Mouse (Mus musculus) cerebellum, postnatal 14 days (tissue): Measurements from ENCODE around the gene Galnt6.

Source experiments
- DNase-seq, 2 experiments: peaks; one replicate each; pipeline ENCODE4 v3.0.0; 2021; ENCODE audit warnings: mixed read lengths in 2 of 2

The Galnt6 gene

GRCm38 (mm10) chr15:100680381-100680780 is 48.8 kb downstream of the Galnt6 start:
- no peak for DNase-seq

GRCm38 (mm10) chr15:100679005-100679404 is 50.2 kb downstream of the Galnt6 start:
- DNase-seq = no peak

GRCm38 (mm10) chr15:100678581-100678980 is 50.6 kb downstream of the Galnt6 start:
- no peak for DNase-seq

GRCm38 (mm10) chr15:100677675-100678074 is 51.5 kb downstream of the Galnt6 start:
- DNase-seq = no peak

GRCm38 (mm10) chr15:100676521-100676920 is 52.7 kb downstream of the Galnt6 start:
- DNase-seq = no peak

GRCm38 (mm10) chr15:100675486-100675885 is 53.7 kb downstream of the Galnt6 start:
- DNase-seq = no peak

- no peak for DNase-seq
Observed at GRCm38 (mm10) chr15:100674566-100674965, 54.6 kb downstream of the Galnt6 start.

- no peak for DNase-seq
Observed at GRCm38 (mm10) chr15:100673585-100674391, 55.4 kb downstream of the Galnt6 start.

GRCm38 (mm10) chr15:100670833-100671232 is 58.3 kb downstream of the Galnt6 start:
- no peak for DNase-seq

- DNase-seq = no peak
Observed at GRCm38 (mm10) chr15:100670004-100670403, 59.2 kb downstream of the Galnt6 start.

- no peak for DNase-seq
Observed at GRCm38 (mm10) chr15:100669337-100669736, 59.8 kb downstream of the Galnt6 start, which contains the start of gene Bin2. Gene Bin2, minus strand, starts transcription at chr15:100669553.

GRCm38 (mm10) chr15:100667871-100668545 is 61.2 kb downstream of the Galnt6 start:
- no peak for DNase-seq

- DNase-seq = no peak
Observed at GRCm38 (mm10) chr15:100667420-100667819, 61.8 kb downstream of the Galnt6 start.

GRCm38 (mm10) chr15:100666851-100667250 is 62.3 kb downstream of the Galnt6 start:
- DNase-seq = no peak

- DNase-seq = no peak
Observed at GRCm38 (mm10) chr15:100666219-100666696, 62.9 kb downstream of the Galnt6 start.

GRCm38 (mm10) chr15:100665411-100666218 is 63.6 kb downstream of the Galnt6 start:
- no peak for DNase-seq

GRCm38 (mm10) chr15:100664813-100665274 is 64.3 kb downstream of the Galnt6 start:
- no peak for DNase-seq

- no peak for DNase-seq
Observed at GRCm38 (mm10) chr15:100660805-100661204, 68.4 kb downstream of the Galnt6 start.

GRCm38 (mm10) chr15:100660306-100660705 is 68.9 kb downstream of the Galnt6 start:
- peak; percentile 68 to 71 for DNase-seq

GRCm38 (mm10) chr15:100655201-100655600 is 74.0 kb downstream of the Galnt6 start:
- DNase-seq = no peak

- no peak for DNase-seq
Observed at GRCm38 (mm10) chr15:100654271-100654670, 74.9 kb downstream of the Galnt6 start.

- no peak for DNase-seq
Observed at GRCm38 (mm10) chr15:100651610-100652009, 77.6 kb downstream of the Galnt6 start.

- DNase-seq = peak; percentile 53 to 58
Observed at GRCm38 (mm10) chr15:100650111-100650510, 79.1 kb downstream of the Galnt6 start.
